Mouse (Mus musculus) layer of hippocampus, adult 9-11 months (tissue): ENCODE data around the gene Kdr.

Source experiments
- DNase-seq: peaks from one replicate; pipeline ENCODE4 v3.0.0; 2022

Kdr gene

DNA sequence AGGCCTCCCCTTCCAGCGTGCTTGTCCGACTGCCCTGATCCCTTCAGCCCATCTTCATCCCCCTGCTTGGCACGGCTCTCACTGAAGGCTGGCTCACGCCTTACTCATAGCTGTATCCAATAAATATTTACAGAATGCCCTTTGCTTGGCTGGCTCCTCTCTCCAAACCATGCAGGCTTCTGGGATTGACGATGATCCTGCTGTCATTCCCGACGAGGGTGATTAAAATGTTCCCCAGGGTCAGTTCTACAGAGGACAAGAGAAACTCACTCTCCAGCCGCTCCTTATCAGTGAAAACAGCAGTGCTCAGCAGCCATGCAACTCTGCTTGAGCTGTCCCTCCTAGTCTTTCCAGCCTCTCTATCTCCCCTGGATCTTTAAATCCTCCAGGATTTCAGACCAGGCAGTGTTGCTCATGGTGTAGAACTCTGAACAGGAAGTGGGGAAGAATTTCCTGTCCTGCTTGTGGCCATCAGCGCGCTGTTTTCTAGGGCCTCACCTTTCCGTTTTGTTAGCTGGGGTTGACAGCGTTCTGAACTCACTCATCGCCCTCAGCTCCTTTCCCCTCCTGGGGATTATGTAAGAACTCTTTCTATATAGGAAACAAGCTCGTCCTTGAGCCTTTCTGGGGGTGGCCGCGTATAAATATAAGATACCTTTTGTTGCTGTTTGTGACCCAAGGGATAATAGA is 77.9 kb downstream of the Kdr start:
- no peak for DNase-seq

DNA sequence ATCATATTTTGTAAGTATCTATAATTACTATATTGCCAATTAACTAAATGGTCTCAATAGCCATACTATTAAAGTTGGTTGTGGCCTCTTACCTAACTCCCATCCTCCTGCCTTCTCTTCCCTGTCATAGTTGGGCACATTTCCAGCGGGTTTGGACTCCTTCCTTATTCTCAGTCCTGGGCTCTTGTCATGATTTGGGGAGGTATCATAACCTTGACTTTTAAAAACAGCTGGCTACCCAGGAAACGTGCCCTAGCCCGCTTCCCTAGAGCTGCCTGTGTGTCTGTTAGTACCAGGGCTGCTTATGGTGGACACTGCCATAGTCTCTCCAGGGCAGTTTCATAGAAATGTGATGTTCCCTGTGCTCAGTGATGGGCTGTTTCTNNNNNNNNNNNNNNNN is 82.9 kb downstream of the Kdr start:
- no peak for DNase-seq

DNA sequence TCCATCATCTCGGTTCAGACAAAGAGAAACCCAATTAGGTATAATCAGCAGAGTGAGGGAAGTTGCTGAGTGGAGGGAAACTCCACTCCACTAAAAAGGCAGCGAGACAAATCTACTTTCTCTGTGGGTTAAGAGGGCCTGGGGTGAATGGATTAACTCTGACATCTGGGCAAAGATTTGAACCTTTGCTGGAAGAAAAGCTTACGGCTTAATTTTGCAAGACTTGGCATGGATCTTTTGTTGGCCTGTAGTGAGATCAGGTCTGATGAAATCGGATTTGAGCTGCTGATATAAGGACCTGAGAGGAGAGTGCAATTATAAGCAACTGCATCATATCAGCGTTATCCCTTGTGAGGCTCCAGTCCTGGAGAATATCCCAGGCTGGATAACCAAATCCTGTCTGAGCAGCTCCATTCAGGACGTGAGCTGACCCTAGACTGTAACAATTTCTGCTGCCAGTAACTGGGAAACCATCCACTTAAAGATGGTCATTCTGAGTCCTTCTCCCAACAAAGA is 85.2 kb downstream of the Kdr start:
- no peak for DNase-seq
